In genomic region chr13:78679255-78679895, GRCm38 (mm10) we compare ENCODE assay signal across 10 mouse cellular contexts.
DNase-seq lines count a peak whose midpoint lies in the region; ATAC-seq and TF ChIP-seq lines count a peak whose summit lies in the region.
"Had no signal": no experiment of that assay in that cellular context is flagged by ENCODE, and none has a peak within 500 bp of the region (broad histone marks: within the 10 kb centered on the region; RNA-seq: fewer than 3 reads in every experiment).

No protein-coding gene starts in this region.

- H3K9me3 ChIP-seq in forebrain, embryonic 10.5 days: no peaks in the 10 kb centered on the region
- H3K9me3 ChIP-seq in forebrain, postnatal 0 days (ENCODE audit: low read length): no peaks in the 10 kb centered on the region
- no peaks in the 10 kb centered on the region for H3K9me3 ChIP-seq in embryonic facial prominence, embryonic 10.5 days
- no peaks in the 10 kb centered on the region for H3K9me3 ChIP-seq in lung, embryonic 16.5 days (ENCODE audit: control insufficient read depth, low read length)

- no peak for ATAC-seq in forebrain, postnatal 0 days
- ATAC-seq in lung, embryonic 16.5 days (ENCODE audit: low read depth): peak; percentile 100
- ATAC-seq: activated CD4-positive, CD25-positive, alpha-beta regulatory T cell, adult 4 months had no signal

- H3K4me1 ChIP-seq in forebrain, embryonic 10.5 days: peaks cover 31% of the 10 kb centered on the region
- no peaks in the 10 kb centered on the region for H3K4me1 ChIP-seq in forebrain, postnatal 0 days (ENCODE audit: insufficient read depth)
- H3K4me1 ChIP-seq in embryonic facial prominence, embryonic 10.5 days: peaks cover 13% of the 10 kb centered on the region
- no peaks in the 10 kb centered on the region for H3K4me1 ChIP-seq in lung, embryonic 16.5 days (replicated peaks; ENCODE audit: control insufficient read depth, insufficient read depth, low read length)

- H3ac ChIP-seq in C2C12 (ENCODE audit: control insufficient read depth, insufficient read length, low read depth): no peak overlapping the region

- H3K27me3 ChIP-seq in forebrain, embryonic 10.5 days (ENCODE audit: poor library complexity, severe bottlenecking): no peaks in the 10 kb centered on the region
- no peaks in the 10 kb centered on the region for H3K27me3 ChIP-seq in forebrain, postnatal 0 days (ENCODE audit: insufficient read depth, low read length)
- no peaks in the 10 kb centered on the region for H3K27me3 ChIP-seq in C2C12 (ENCODE audit: control insufficient read depth, insufficient read depth, insufficient read length)
- H3K27me3 ChIP-seq in embryonic facial prominence, embryonic 10.5 days (replicated peaks; ENCODE audit: low read depth, poor library complexity, severe bottlenecking): no peaks in the 10 kb centered on the region
- H3K27me3 ChIP-seq in lung, embryonic 16.5 days (ENCODE audit: control insufficient read depth, insufficient read depth, low read depth, low read length): no peaks in the 10 kb centered on the region

- no peak for TF ChIP-seq CTCF in forebrain, postnatal 0 days (IDR thresholded peaks at IDR 0.05; ENCODE audit: low read depth)
- no peak for TF ChIP-seq CTCF in C2C12 (IDR thresholded peaks at IDR 0.05; ENCODE audit: control insufficient read depth, insufficient read depth, insufficient read length)

- H3K27ac ChIP-seq in forebrain, embryonic 10.5 days: peak overlapping the region; percentile 63; the same call in 1 of the 2 replicates
- H3K27ac ChIP-seq in forebrain, postnatal 0 days (ENCODE audit: low read depth, low read length): no peak overlapping the region
- H3K27ac ChIP-seq in embryonic facial prominence, embryonic 10.5 days (replicated peaks): no peak overlapping the region
- H3K27ac ChIP-seq in lung, embryonic 16.5 days (ENCODE audit: low read length): no peak overlapping the region

- intact Hi-C loops in left cerebral cortex, postnatal 4 days (cut with DNase I): no loop called here

- no peak overlapping the region for H3K9ac ChIP-seq in forebrain, postnatal 0 days
- no peak overlapping the region for H3K9ac ChIP-seq in lung, embryonic 16.5 days (ENCODE audit: low read length)

- no peaks in the 10 kb centered on the region for H3K79me3 ChIP-seq in C2C12 (ENCODE audit: low read depth)

- WGBS in forebrain, embryonic 10.5 days: 46% methylated on average over 4 of the region's 4 CpGs
- 34% methylated on average over 4 of the region's 4 CpGs for WGBS in forebrain, postnatal 0 days
- 51% methylated on average over 4 of the region's 4 CpGs for WGBS in embryonic facial prominence, embryonic 10.5 days
- 32% methylated on average over 4 of the region's 4 CpGs for WGBS in lung, embryonic 16.5 days

- no peaks in the 10 kb centered on the region for H3K79me2 ChIP-seq in C2C12 (ENCODE audit: control insufficient read depth, insufficient read depth)

- H3K36me3 ChIP-seq in forebrain, embryonic 10.5 days (replicated peaks): no peaks in the 10 kb centered on the region
- no peaks in the 10 kb centered on the region for H3K36me3 ChIP-seq in forebrain, postnatal 0 days (ENCODE audit: insufficient read depth)
- H3K36me3 ChIP-seq in C2C12 (ENCODE audit: control insufficient read depth, insufficient read depth): no peaks in the 10 kb centered on the region
- H3K36me3 ChIP-seq in embryonic facial prominence, embryonic 10.5 days (replicated peaks): no peaks in the 10 kb centered on the region
- H3K36me3 ChIP-seq in lung, embryonic 16.5 days (ENCODE audit: control insufficient read depth, insufficient read depth, low read length): no peaks in the 10 kb centered on the region

- no peak overlapping the region for H3K4me3 ChIP-seq in forebrain, embryonic 10.5 days
- H3K4me3 ChIP-seq in forebrain, postnatal 0 days (ENCODE audit: low read depth, low read length): no peak overlapping the region
- H3K4me3 ChIP-seq in C2C12 (ENCODE audit: insufficient read depth, poor library complexity, severe bottlenecking): no peak overlapping the region
- no peak overlapping the region for H3K4me3 ChIP-seq in embryonic facial prominence, embryonic 10.5 days
- no peak overlapping the region for H3K4me3 ChIP-seq in lung, embryonic 16.5 days (ENCODE audit: low read length)

- peak; percentile 49 for DNase-seq in forebrain, embryonic 10.5 days (ENCODE audit: extremely low spot score, low spot score)
- DNase-seq in forebrain, postnatal 0 days: no peak
- peak; percentile 42 for DNase-seq in embryonic facial prominence, embryonic 10.5 days (ENCODE audit: low spot score)
- no peak for DNase-seq in left cerebral cortex, postnatal 4 days
- no peak for DNase-seq in cerebellum, postnatal 36 days
- DNase-seq in layer of hippocampus, postnatal 36 days: no peak
- DNase-seq: kidney, adult 8-10 months had no signal

- H3K4me2 ChIP-seq in forebrain, postnatal 0 days (ENCODE audit: low read depth): no peak overlapping the region
- H3K4me2 ChIP-seq in lung, embryonic 16.5 days (ENCODE audit: low read depth, low read length): no peak overlapping the region

TF ChIP-seq in C2C12, 6 proteins besides CTCF, POLR2A, EP300 and RAD21:
- no peak for TF ChIP-seq MYOG (IDR thresholded peaks at IDR 0.05; ENCODE audit: control insufficient read depth, extremely low read depth, insufficient read length)
- TF ChIP-seq CEBPB (IDR thresholded peaks at IDR 0.05; ENCODE audit: low read depth): peak; percentile 69
TF ChIP-seq in C2C12: peak in this region for 1.

Comparison
In these comparisons a context has a peak if more than half of its experiments do, and no peak if none do; other contexts are left out.
1. DNase-seq: peak in forebrain, embryonic 10.5 days (single experiment) and embryonic facial prominence, embryonic 10.5 days (single experiment); none in forebrain, postnatal 0 days (single experiment), left cerebral cortex, postnatal 4 days (single experiment), cerebellum, postnatal 36 days (0 of 2) and layer of hippocampus, postnatal 36 days (0 of 2).